Mouse (Mus musculus) heart, embryonic 16.5 days (tissue): ENCODE measurements at regions not wholly inside any gene's neighbourhood (a gene's known extent, or its start where the extent isn't known, plus 50 kb on each side); places are given as distances from the start of the nearest gene placed in this dataset.
A peak's percentile ranks its signal among the peaks of the same experiment; 100 is the strongest.

Experiments
- ATAC-seq: fragments of 200-750 bp; cut with Nextera tagmentation; replicated peaks from 2 replicates; pipeline ENCODE4 v1.8.0; 2017; ENCODE audit warnings: moderate number of reproducible peaks; ENCODE audit not compliant: insufficient read depth, low FRiP score; ENCODE audit errors: extremely low read depth
- H3K27ac ChIP-seq: fragments of 300-500 bp; sonication (generic); 2 replicates; pipeline ENCODE4 v1.5.1; 2014; ENCODE audit warnings: mild to moderate bottlenecking, low read length, control low read depth, moderate library complexity
- H3K27me3 ChIP-seq: fragments of 300-500 bp; sonication (generic); 2 replicates; pipeline ENCODE4 v1.6.1; 2014; ENCODE audit warnings: low read length, mixed read lengths; ENCODE audit not compliant: control insufficient read depth, insufficient read depth
- H3K36me3 ChIP-seq: fragments of 300-500 bp; sonication (generic); 2 replicates; pipeline ENCODE4 v1.6.1; 2014; ENCODE audit not compliant: control insufficient read depth, insufficient read depth
- H3K4me1 ChIP-seq: fragments of 300-500 bp; sonication (generic); 2 replicates; pipeline ENCODE4 v1.6.1; 2014; ENCODE audit warnings: low read length, mixed read lengths; ENCODE audit not compliant: control insufficient read depth, insufficient read depth
- H3K4me2 ChIP-seq: fragments of 300-500 bp; sonication (generic); 2 replicates; pipeline ENCODE4 v1.6.1; 2014; ENCODE audit warnings: low read depth, mild to moderate bottlenecking, control low read depth, low read length
- H3K4me3 ChIP-seq: fragments of 300-500 bp; sonication (generic); 2 replicates; pipeline ENCODE4 v1.5.1; 2014; ENCODE audit warnings: mild to moderate bottlenecking, control low read depth, low read length
- H3K9ac ChIP-seq: fragments of 300-500 bp; sonication (generic); 2 replicates; pipeline ENCODE4 v1.6.1; 2014; ENCODE audit warnings: low read length, control low read depth
- H3K9me3 ChIP-seq: fragments of 300-500 bp; sonication (generic); replicated peaks from 2 replicates; pipeline ENCODE4 v1.6.1; 2016; ENCODE audit warnings: low read length; ENCODE audit not compliant: control insufficient read depth
- WGBS: fragments of 180-500 bp; shearing (Covaris S2); extraction: QIAGEN DNeasy Blood & Tissue Kit; methylation state at CpG from one replicate; pipeline ENCODE4 v1.1.7; 2014; 5-methylcytosine and 5-hydroxymethylcytosine counted together

DNA sequence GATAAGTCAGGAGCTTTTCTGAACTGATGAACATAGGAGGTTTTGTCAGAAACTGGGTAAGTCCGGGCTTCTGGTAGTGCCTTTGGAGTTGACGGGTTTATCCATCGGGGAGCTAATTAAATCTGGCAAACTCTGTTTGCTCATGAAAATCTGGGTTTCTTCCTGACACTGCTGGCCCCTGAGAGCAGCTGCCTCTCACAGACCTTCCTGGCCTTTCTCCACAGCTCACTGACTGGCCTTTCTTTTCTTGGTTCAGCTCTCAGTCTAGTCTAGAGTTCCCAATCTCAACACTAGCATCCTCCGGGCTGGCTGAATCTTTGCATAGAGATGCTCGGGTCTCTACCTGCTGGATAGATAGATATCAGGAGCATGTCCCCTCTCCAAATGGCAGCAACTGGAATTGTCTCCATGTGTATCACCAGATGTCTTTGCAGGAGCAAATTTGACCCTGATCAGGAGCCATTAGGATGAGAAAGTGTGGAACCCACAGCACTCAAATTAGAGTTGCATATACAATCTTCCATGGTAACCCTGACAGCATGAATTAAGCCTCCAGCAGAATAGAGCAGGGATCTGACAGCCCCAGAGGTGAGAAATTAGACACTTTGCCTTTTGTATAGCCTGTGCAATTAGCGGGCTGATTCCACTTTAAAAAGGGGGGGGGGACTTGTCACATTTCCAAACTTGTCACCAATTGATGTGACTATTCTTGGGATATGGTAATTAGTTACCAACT is 63.2 kb upstream of the Elk3 start:
- Histone ChIP-seq H3K4me3 (no peak overlapping the region), H3K27me3 (no peaks in the 10 kb centered on the region), H3K4me1 (peaks cover 2% of the 10 kb centered on the region; the same call in 1 of the 2 replicates), H3K4me2 (no peak overlapping the region), H3K36me3 (no peaks in the 10 kb centered on the region), H3K9ac (no peak overlapping the region), H3K9me3 (no peaks in the 10 kb centered on the region), H3K27ac (peak overlapping the region; percentile 84; the same call in 1 of the 2 replicates)
- 85% methylated on average over 6 of the region's 6 CpGs for WGBS
- ATAC-seq = no peak

DNA sequence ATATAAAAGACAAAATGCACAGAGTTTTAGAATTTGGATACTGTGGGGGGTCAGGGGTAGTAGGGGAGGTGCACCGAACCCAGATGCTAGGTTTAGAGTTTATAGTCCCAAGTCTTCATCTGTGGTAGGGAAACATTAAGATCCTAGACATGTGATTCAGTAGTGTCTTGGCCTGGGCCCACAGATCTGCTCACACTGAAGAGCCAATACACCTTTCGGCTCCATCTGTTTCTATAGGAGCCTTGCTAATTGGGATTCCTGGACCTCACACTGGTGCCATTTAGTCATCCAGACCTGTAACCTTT is 63.7 kb upstream of the Elk3 start:
- no peaks in the 10 kb centered on the region for H3K9me3 ChIP-seq
- no peak overlapping the region for H3K9ac ChIP-seq
- ATAC-seq = no peak
- H3K27ac ChIP-seq = peak overlapping the region; percentile 84
- H3K4me3 ChIP-seq = no peak overlapping the region
- H3K4me2 ChIP-seq = no peak overlapping the region
- WGBS = 88% methylated on average over 2 of the region's 2 CpGs
- peaks cover 2% of the 10 kb centered on the region; the same call in 1 of the 2 replicates for H3K4me1 ChIP-seq
- H3K27me3 ChIP-seq = no peaks in the 10 kb centered on the region
- H3K36me3 ChIP-seq = no peaks in the 10 kb centered on the region

DNA sequence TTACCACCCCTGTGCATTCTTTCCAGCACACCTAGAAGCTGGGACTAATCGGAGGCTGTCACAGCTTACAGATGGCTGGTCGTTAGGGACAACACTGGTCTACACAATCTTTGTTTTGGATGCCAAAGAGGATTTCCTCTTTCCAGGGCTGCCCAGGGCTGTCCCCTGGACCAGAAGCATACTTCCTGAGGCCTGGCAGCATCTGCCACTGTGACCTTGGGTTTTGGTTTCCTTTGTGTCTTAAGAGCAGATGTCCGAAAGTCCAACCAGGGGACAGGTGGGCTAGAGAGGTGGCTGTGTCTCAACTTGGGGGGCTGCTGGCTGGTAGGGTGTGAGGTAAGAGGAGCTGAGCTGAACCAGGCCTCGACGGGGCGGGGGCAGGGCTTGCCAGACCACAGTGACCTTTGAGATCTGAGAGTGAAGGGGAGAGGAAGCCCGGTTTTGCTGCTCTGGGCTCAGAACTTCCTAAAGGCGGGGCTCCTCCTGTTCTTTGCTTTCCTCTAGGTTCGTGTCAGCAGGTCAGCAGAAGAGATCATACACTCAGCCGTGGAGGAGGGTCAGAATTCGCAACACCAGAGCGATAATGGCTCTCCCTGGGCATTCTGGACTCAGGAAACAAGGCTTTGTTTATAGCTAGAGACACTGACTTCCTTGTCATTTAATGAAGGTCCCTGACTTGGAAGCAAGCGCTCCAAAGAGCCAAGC is 64.2 kb upstream of the Elk3 start:
- no peak overlapping the region for H3K9ac ChIP-seq
- H3K9me3 ChIP-seq = no peaks in the 10 kb centered on the region
- peak overlapping the region; percentile 84 for H3K27ac ChIP-seq
- peak; percentile 65; the same call in 1 of the 2 replicates for ATAC-seq
- no peak overlapping the region for H3K4me3 ChIP-seq
- no peak overlapping the region for H3K4me2 ChIP-seq
- H3K36me3 ChIP-seq = no peaks in the 10 kb centered on the region
- H3K4me1 ChIP-seq = peaks cover 2% of the 10 kb centered on the region; the same call in 1 of the 2 replicates
- 52% methylated on average over 13 of the region's 13 CpGs for WGBS
- H3K27me3 ChIP-seq = no peaks in the 10 kb centered on the region

DNA sequence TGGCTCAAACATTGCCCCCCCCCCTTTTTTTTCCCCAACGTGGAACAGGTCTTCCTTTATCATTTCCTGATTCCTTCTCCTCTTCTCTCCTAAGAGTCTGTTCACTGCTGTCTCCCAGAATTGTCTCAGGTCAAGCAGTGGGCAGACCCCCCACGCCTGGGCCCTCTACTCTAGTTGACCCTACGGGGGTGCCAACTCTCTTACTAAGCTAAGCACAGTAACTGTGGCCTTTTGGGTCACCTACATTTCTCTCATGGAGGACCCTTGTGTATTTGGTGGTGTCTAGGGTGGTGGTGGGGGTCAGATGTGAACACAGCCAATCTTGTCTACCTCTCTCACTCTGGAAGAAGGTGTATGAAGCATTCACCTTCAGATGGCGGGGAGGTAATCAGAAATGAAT is 64.8 kb upstream of the Elk3 start:
- Histone ChIP-seq H3K27ac (peak overlapping the region; percentile 84), H3K4me3 (no peak overlapping the region), H3K9me3 (no peaks in the 10 kb centered on the region), H3K4me1 (peaks cover 2% of the 10 kb centered on the region; the same call in 1 of the 2 replicates), H3K9ac (no peak overlapping the region), H3K36me3 (no peaks in the 10 kb centered on the region), H3K27me3 (no peaks in the 10 kb centered on the region), H3K4me2 (no peak overlapping the region)
- no peak for ATAC-seq
- 64% methylated on average over 4 of the region's 4 CpGs for WGBS

DNA sequence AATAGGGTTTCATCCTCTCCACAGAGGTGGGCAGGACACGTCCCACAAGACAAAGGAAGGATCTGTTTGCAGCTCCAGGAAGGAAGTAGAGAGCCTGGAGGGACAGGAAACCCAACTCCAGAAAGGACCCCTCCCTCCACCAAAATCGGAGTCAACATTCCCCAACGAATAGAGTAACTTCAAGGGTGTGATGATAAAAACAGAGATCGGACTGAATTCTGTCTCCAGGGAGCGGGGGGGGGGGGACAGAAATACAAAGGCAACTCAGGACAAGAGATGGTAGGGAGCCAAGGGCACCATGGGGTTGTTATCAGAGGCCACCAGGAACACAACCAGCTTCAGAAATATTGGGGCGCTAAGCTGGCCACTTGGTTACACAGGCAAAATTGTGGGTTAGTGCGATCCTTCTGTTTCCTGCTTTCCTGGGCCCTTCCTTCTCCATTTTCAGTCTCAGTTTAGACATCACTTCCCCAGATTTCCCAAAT is 65.6 kb upstream of the Elk3 start:
- 51% methylated on average over 7 of the region's 7 CpGs for WGBS
- ATAC-seq = peak; percentile 32; the same call in 1 of the 2 replicates
- no peak overlapping the region for H3K4me2 ChIP-seq
- no peaks in the 10 kb centered on the region for H3K9me3 ChIP-seq
- H3K4me1 ChIP-seq = peaks cover 2% of the 10 kb centered on the region; the same call in 1 of the 2 replicates
- no peak overlapping the region for H3K9ac ChIP-seq
- peak overlapping the region; percentile 84 for H3K27ac ChIP-seq
- H3K27me3 ChIP-seq = no peaks in the 10 kb centered on the region
- no peak overlapping the region for H3K4me3 ChIP-seq
- no peaks in the 10 kb centered on the region for H3K36me3 ChIP-seq

DNA sequence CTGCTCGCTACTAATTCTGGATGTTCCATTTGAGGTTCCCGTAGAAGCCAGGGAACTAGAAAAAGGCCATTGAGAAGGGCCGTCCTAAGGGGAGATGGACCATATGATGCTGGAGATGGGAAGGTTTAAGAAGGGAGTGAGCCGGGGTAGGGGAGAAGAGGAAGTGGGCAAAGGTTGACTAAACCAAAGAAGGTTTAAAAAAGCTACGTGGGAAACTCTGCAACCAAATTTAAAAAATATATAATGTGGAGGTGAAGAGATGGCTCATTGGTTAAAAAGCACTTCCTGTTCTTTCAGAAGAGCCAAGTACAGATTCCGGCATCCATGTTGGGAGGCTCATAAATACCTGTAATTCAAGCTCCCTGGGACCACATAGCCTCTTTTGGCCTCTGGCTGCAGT is 63.9 kb upstream of the Lta4h start:
- no peaks in the 10 kb centered on the region for H3K27me3 ChIP-seq
- no peak overlapping the region for H3K27ac ChIP-seq
- H3K4me3 ChIP-seq = no peak overlapping the region
- ATAC-seq = no peak
- no peaks in the 10 kb centered on the region for H3K9me3 ChIP-seq
- H3K36me3 ChIP-seq = no peaks in the 10 kb centered on the region
- WGBS = 82% methylated on average over 6 of the region's 6 CpGs
- H3K9ac ChIP-seq = no peak overlapping the region
- H3K4me2 ChIP-seq = no peak overlapping the region
- H3K4me1 ChIP-seq = no peaks in the 10 kb centered on the region

DNA sequence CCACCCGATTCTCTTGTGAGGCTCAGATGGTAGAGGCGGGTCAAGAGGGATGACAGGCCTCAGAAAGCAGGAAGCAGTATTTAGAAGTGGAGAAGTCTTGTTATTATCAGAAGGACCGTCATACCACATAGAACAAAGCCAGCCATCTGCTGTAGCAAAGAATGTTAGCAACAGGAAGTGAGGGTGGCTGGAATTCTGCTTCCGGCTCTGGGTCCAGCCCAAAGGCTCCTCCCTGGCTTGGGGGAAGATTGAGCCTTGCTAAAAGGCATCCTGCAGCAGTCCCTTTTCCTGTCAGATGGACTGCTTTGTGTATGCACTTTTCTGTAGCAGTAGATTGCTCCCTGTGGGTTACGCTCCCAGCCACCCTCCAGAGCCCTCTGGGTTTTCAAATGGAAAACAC is 61.9 kb upstream of the Lta4h start:
- no peak overlapping the region for H3K9ac ChIP-seq
- H3K27me3 ChIP-seq = no peaks in the 10 kb centered on the region
- H3K36me3 ChIP-seq = no peaks in the 10 kb centered on the region
- H3K9me3 ChIP-seq = no peaks in the 10 kb centered on the region
- no peak overlapping the region for H3K4me3 ChIP-seq
- WGBS = 42% methylated on average over 5 of the region's 5 CpGs
- peak; percentile 65 for ATAC-seq
- H3K4me1 ChIP-seq = no peaks in the 10 kb centered on the region
- H3K4me2 ChIP-seq = no peak overlapping the region
- H3K27ac ChIP-seq = peak overlapping the region; percentile 21

DNA sequence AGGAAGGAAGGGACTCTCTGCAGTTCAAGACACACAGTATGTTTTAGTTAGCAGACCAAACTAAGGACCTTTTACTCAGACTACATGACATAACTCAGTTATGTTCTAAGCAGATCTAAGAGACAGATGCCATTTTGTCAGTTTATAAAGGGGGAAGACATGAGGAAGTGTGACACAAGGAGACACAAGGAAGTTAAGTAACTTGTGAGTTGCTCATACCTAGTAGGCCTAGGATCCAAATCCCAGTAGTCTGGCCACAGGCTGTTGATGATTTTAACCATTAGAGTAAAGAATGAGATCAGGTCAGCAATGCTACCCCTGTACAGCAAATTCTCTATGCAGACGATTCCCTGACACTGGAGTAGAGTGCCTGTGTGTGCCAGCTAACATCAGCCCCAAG is 59.3 kb upstream of the Lta4h start:
- Histone ChIP-seq H3K27me3 (no peaks in the 10 kb centered on the region), H3K4me1 (no peaks in the 10 kb centered on the region), H3K27ac (no peak overlapping the region), H3K9me3 (no peaks in the 10 kb centered on the region), H3K36me3 (no peaks in the 10 kb centered on the region), H3K9ac (no peak overlapping the region), H3K4me2 (no peak overlapping the region), H3K4me3 (no peak overlapping the region)
- WGBS = 68% methylated on average over 1 of the region's 1 CpGs
- no peak for ATAC-seq

DNA sequence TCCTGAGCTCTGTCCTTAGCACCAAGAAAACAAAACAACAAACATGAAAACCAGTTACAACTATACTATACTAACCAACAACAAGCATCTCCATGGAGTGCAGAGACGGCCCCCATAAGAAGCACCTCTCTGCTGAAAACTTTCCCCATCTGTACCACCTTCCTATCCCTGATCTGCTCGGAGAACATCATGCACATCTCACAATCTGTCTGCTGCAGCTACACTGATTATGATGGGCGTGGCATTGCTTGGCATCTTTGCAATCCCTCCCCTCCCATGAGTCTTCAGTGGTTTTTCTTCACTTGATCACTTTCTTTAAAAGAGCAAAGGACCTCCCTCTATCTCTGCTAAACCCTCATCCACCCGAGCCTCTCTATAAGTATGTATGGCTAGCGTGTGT is 55.5 kb upstream of the Lta4h start:
- 77% methylated on average over 5 of the region's 5 CpGs for WGBS

More for the DNA sequence above, 55.5 kb upstream of the Lta4h start:
- H3K4me2 ChIP-seq = no peak overlapping the region
- no peaks in the 10 kb centered on the region for H3K4me1 ChIP-seq
- no peaks in the 10 kb centered on the region for H3K36me3 ChIP-seq
- no peak overlapping the region for H3K9ac ChIP-seq
- no peak overlapping the region for H3K4me3 ChIP-seq
- H3K27me3 ChIP-seq = no peaks in the 10 kb centered on the region
- ATAC-seq = no peak
- H3K9me3 ChIP-seq = no peaks in the 10 kb centered on the region
- H3K27ac ChIP-seq = no peak overlapping the region
